Mouse (Mus musculus) forebrain, embryonic 11.5 days (tissue): ENCODE results near the gene Pop5. TPM values are rescaled to one million over a fixed set of nuclear protein-coding genes. Genes with fewer than 3 reads are reported as not detected.

ENCODE experiments used
- ATAC-seq: fragments of 200-750 bp; cut with Nextera tagmentation; replicated peaks from 2 replicates; pipeline ENCODE4 v1.8.0; 2017; ENCODE audit warnings: moderate TSS enrichment; ENCODE audit not compliant: low FRiP score
- DNase-seq: peaks from one replicate; pipeline ENCODE4 v3.0.0-alpha.2; 2017; ENCODE audit warnings: low spot score
- H3K27ac ChIP-seq: fragments of 300-500 bp; sonication (generic); 2 replicates; pipeline ENCODE4 v1.5.1; 2014; ENCODE audit warnings: low read depth, low read length
- H3K27me3 ChIP-seq: fragments of 300-500 bp; sonication (generic); 2 replicates; pipeline ENCODE4 v1.6.1; 2014; ENCODE audit warnings: mild to moderate bottlenecking, low read length, mixed read lengths; ENCODE audit not compliant: control insufficient read depth, insufficient read depth
- H3K36me3 ChIP-seq: fragments of 300-500 bp; sonication (generic); 2 replicates; pipeline ENCODE4 v1.6.1; 2014; ENCODE audit warnings: mild to moderate bottlenecking, low read length, moderate library complexity, mixed read lengths; ENCODE audit not compliant: control insufficient read depth, insufficient read depth
- H3K4me1 ChIP-seq: fragments of 300-500 bp; sonication (generic); replicated peaks from 2 replicates; pipeline ENCODE4 v1.6.1; 2014; ENCODE audit warnings: low read length, mixed read lengths; ENCODE audit not compliant: control insufficient read depth, insufficient read depth
- H3K4me2 ChIP-seq: fragments of 300-500 bp; sonication (generic); 2 replicates; pipeline ENCODE4 v1.6.1; 2014; ENCODE audit warnings: low read depth, mild to moderate bottlenecking, low read length, moderate library complexity, mixed read lengths; ENCODE audit not compliant: severe bottlenecking
- H3K4me3 ChIP-seq: fragments of 300-500 bp; sonication (generic); 2 replicates; pipeline ENCODE4 v1.5.1; 2014; ENCODE audit warnings: low read depth, low read length
- H3K9ac ChIP-seq: fragments of 300-500 bp; sonication (generic); 2 replicates; pipeline ENCODE4 v1.6.1; 2014; ENCODE audit warnings: low read length
- H3K9me3 ChIP-seq: fragments of 300-500 bp; sonication (generic); 2 replicates; pipeline ENCODE4 v1.6.1; 2016; ENCODE audit warnings: low read length, mixed read lengths; ENCODE audit not compliant: control insufficient read depth
- WGBS: fragments of 180-500 bp; shearing (Covaris S2); extraction: QIAGEN DNeasy Blood & Tissue Kit; methylation state at CpG from one replicate; pipeline ENCODE4 v1.1.7; 2014; 5-methylcytosine and 5-hydroxymethylcytosine counted together
- polyA plus RNA-seq: library from polyadenylated mRNA; unstranded; fragments of >200 nt; fragmentation: Nextera tagmentation; extraction: Ambion mirVana; gene quantifications from 2 replicates; pipeline ENCODE4 v1.2.1, GENCODE M21; 2014

The Pop5 gene
- polyA plus RNA-seq, 1 experiment from 2014 or later: 105 TPM

- H3K27ac ChIP-seq: no peak overlapping the region
- H3K4me3 ChIP-seq: no peak overlapping the region
- no peak overlapping the region for H3K4me2 ChIP-seq
- H3K4me1 ChIP-seq: peaks cover 6% of the 10 kb centered on the region
- no peak for ATAC-seq
- no peaks in the 10 kb centered on the region for H3K9me3 ChIP-seq
- no peak overlapping the region for H3K9ac ChIP-seq
- no peaks in the 10 kb centered on the region for H3K36me3 ChIP-seq
- 67% methylated on average over 5 of the region's 5 CpGs for WGBS
- DNase-seq: no peak
- H3K27me3 ChIP-seq: peaks cover 6% of the 10 kb centered on the region
These were observed 27.0 kb upstream of the Pop5 start for GRCm38 (mm10) chr5:115208601-115209000.

- DNase-seq (peak; percentile 68), ATAC-seq (no peak)
- Histone ChIP-seq H3K9me3 (no peaks in the 10 kb centered on the region), H3K9ac (no peak overlapping the region), H3K27ac (no peak overlapping the region), H3K27me3 (peaks cover 2% of the 10 kb centered on the region), H3K36me3 (no peaks in the 10 kb centered on the region), H3K4me2 (no peak overlapping the region), H3K4me3 (no peak overlapping the region), H3K4me1 (no peaks in the 10 kb centered on the region; the same call in 1 of the 2 replicates)
- WGBS: 3% methylated on average over 1 of the region's 1 CpGs
These were observed 25.3 kb upstream of the Pop5 start for GRCm38 (mm10) chr5:115210380-115210779.

GRCm38 (mm10) chr5:115212451-115212850 lies 23.2 kb upstream of the Pop5 start:
- Histone ChIP-seq H3K9me3 (no peaks in the 10 kb centered on the region), H3K27me3 (no peaks in the 10 kb centered on the region), H3K4me1 (no peaks in the 10 kb centered on the region; the same call in 1 of the 2 replicates), H3K9ac (no peak overlapping the region), H3K36me3 (no peaks in the 10 kb centered on the region), H3K4me2 (no peak overlapping the region), H3K27ac (no peak overlapping the region), H3K4me3 (no peak overlapping the region)
- ATAC-seq (no peak), DNase-seq (no peak)
- WGBS: 85% methylated on average over 9 of the region's 9 CpGs

- Histone ChIP-seq H3K4me3 (no peak overlapping the region), H3K4me1 (no peaks in the 10 kb centered on the region; the same call in 1 of the 2 replicates), H3K36me3 (no peaks in the 10 kb centered on the region), H3K27me3 (no peaks in the 10 kb centered on the region), H3K4me2 (no peak overlapping the region), H3K27ac (no peak overlapping the region), H3K9me3 (no peaks in the 10 kb centered on the region), H3K9ac (no peak overlapping the region)
- DNase-seq (no peak), ATAC-seq (no peak)
- WGBS: 69% methylated on average over 4 of the region's 4 CpGs
These were observed 22.8 kb upstream of the Pop5 start for GRCm38 (mm10) chr5:115212861-115213260.

- WGBS: 2% methylated on average over 16 of the region's 17 CpGs
- ATAC-seq (no peak), DNase-seq (peak; percentile 72)
- peak overlapping the region; percentile 75 for H3K4me2 ChIP-seq
- H3K9ac ChIP-seq: peak overlapping the region; percentile 72
- no peaks in the 10 kb centered on the region for H3K9me3 ChIP-seq
- no peaks in the 10 kb centered on the region for H3K27me3 ChIP-seq
- no peak overlapping the region for H3K27ac ChIP-seq
- H3K36me3 ChIP-seq: no peaks in the 10 kb centered on the region
- H3K4me1 ChIP-seq: no peaks in the 10 kb centered on the region
- H3K4me3 ChIP-seq: peak overlapping the region; percentile 35
These were observed 20.8 kb upstream of the Pop5 start for GRCm38 (mm10) chr5:115214864-115215263.

- H3K36me3 ChIP-seq: no peaks in the 10 kb centered on the region
- H3K27ac ChIP-seq: no peak overlapping the region
- WGBS: 9% methylated on average over 27 of the region's 27 CpGs
- H3K4me3 ChIP-seq: peak overlapping the region; percentile 35
- ATAC-seq: peak; percentile 39; the same call in 1 of the 2 replicates
- H3K4me1 ChIP-seq: no peaks in the 10 kb centered on the region
- peak overlapping the region; percentile 72 for H3K9ac ChIP-seq
- H3K4me2 ChIP-seq: peak overlapping the region; percentile 75
- peak; percentile 58 for DNase-seq
- no peaks in the 10 kb centered on the region for H3K27me3 ChIP-seq
- no peaks in the 10 kb centered on the region for H3K9me3 ChIP-seq
These were observed 20.1 kb upstream of the Pop5 start for GRCm38 (mm10) chr5:115215273-115216185.

- Histone ChIP-seq H3K4me2 (no peak overlapping the region), H3K36me3 (no peaks in the 10 kb centered on the region), H3K27ac (no peak overlapping the region), H3K9me3 (no peaks in the 10 kb centered on the region), H3K4me1 (0 out of 2 replicates have a peak, but pooled peaks cover 2% of the 10 kb centered on the region), H3K4me3 (no peak overlapping the region), H3K9ac (no peak overlapping the region), H3K27me3 (no peaks in the 10 kb centered on the region)
- WGBS: 96% methylated on average over 12 of the region's 12 CpGs
- no peak for ATAC-seq
- no peak for DNase-seq
These were observed 17.6 kb upstream of the Pop5 start for GRCm38 (mm10) chr5:115217998-115218397.

GRCm38 (mm10) chr5:115220931-115221640 lies 14.6 kb upstream of the Pop5 start:
- ATAC-seq: no peak
- no peaks in the 10 kb centered on the region for H3K27me3 ChIP-seq
- no peaks in the 10 kb centered on the region for H3K9me3 ChIP-seq
- DNase-seq: no peak
- H3K4me3 ChIP-seq: no peak overlapping the region
- H3K4me2 ChIP-seq: no peak overlapping the region
- H3K4me1 ChIP-seq: 0 out of 2 replicates have a peak, but pooled peaks cover 2% of the 10 kb centered on the region
- H3K9ac ChIP-seq: no peak overlapping the region
- no peaks in the 10 kb centered on the region for H3K36me3 ChIP-seq
- H3K27ac ChIP-seq: no peak overlapping the region
- 39% methylated on average over 13 of the region's 13 CpGs for WGBS
